22 mouse cellular contexts compared by ENCODE assay signal in genomic region chr6:73045944-73046343, GRCm38 (mm10).
"Had no signal": no experiment of that assay in that cellular context is flagged by ENCODE, and none has a peak within 500 bp of the region (broad histone marks: within the 10 kb centered on the region; RNA-seq: fewer than 3 reads in every experiment).

No protein-coding gene starts in this region.

- DNase-seq: heart, postnatal 10 days; heart, postnatal 14 days; heart, postnatal 36 days; heart, postnatal 4 days; kidney, adult 11 months; kidney, adult 18-20 months; kidney, adult 2 months; kidney, adult 8-10 months; kidney, adult 9 months; kidney, postnatal 10 days; kidney, postnatal 14 days; kidney, postnatal 25 days; kidney, postnatal 36 days; kidney, postnatal 4 days; layer of hippocampus, adult 9-11 months; layer of hippocampus, postnatal 36 days had no signal

- ATAC-seq: hindbrain, embryonic 16.5 days; hindbrain, postnatal 0 days; inflammation-experienced regulatory T-cells, adult 6 months; intestine, embryonic 15.5 days; intestine, embryonic 16.5 days; intestine, postnatal 0 days had no signal
